Mouse (Mus musculus): ENCODE measurements around the gene Gpsm1. TPM values are rescaled to one million over a fixed set of nuclear protein-coding genes. Genes with fewer than 3 reads are reported as not detected.

Gene Gpsm1
- polyA plus RNA-seq, 1 experiment from 2014 or later: 91.4 TPM

- Histone ChIP-seq H3K4me1 (peaks cover 34% of the 10 kb centered on the region), H3K4me3 (no peak overlapping the region), H3K36me3 (no peaks in the 10 kb centered on the region), H3K27ac (no peak overlapping the region), H3K9me3 (replicated peaks) (no peaks in the 10 kb centered on the region), H3K27me3 (ENCODE audit: low read depth, poor library complexity, severe bottlenecking) (peaks cover 25% of the 10 kb centered on the region)
- WGBS: 25% methylated on average over 4 of the region's 4 CpGs
- DNase-seq (ENCODE audit: low spot score): no peak
These were observed 16.5 kb upstream of the Gpsm1 start for GRCm38 (mm10) chr2:26298856-26299230.

DNA sequence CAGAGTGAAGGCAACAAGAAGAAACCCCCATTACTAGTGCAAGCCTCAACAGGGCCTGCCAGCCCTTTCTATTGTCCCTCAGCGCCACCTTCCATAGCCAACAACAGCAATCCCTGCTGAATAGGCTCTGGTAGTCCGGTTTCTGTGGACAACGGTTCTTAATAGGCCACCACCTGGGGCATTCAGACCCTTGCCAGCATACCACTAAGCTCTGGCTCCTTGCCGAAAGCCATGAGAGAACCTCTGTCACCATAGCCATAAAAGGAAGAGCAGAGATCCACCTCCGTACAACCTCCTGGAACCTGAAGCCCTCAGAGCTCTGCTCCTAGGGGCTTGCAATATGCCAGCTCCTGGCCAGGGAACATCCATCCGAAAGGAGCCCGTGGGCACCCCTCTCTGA, 16.0 kb upstream of the Gpsm1 start:
- no peak overlapping the region for H3K4me3 ChIP-seq

GRCm38 (mm10) chr2:26300161-26300807, 15.0 kb upstream of the Gpsm1 start:
- no peak overlapping the region for H3K4me3 ChIP-seq
- peaks cover 34% of the 10 kb centered on the region for H3K4me1 ChIP-seq
- H3K9me3 ChIP-seq (replicated peaks): no peaks in the 10 kb centered on the region
- 53% methylated on average over 5 of the region's 5 CpGs for WGBS
- H3K27ac ChIP-seq: peak overlapping the region; percentile 14; the same call in 1 of the 2 replicates
- peaks cover 25% of the 10 kb centered on the region for H3K27me3 ChIP-seq (ENCODE audit: low read depth, poor library complexity, severe bottlenecking)
- DNase-seq (ENCODE audit: low spot score): no peak
- no peaks in the 10 kb centered on the region for H3K36me3 ChIP-seq

More for the DNA sequence above, 16.0 kb upstream of the Gpsm1 start:
- Histone ChIP-seq H3K27ac (no peak overlapping the region; the same call in 1 of the 2 replicates), H3K4me1 (peaks cover 34% of the 10 kb centered on the region), H3K9me3 (replicated peaks) (no peaks in the 10 kb centered on the region), H3K27me3 (ENCODE audit: low read depth, poor library complexity, severe bottlenecking) (peaks cover 25% of the 10 kb centered on the region), H3K36me3 (no peaks in the 10 kb centered on the region)
- 57% methylated on average over 7 of the region's 7 CpGs for WGBS
- DNase-seq (ENCODE audit: low spot score): no peak

DNA sequence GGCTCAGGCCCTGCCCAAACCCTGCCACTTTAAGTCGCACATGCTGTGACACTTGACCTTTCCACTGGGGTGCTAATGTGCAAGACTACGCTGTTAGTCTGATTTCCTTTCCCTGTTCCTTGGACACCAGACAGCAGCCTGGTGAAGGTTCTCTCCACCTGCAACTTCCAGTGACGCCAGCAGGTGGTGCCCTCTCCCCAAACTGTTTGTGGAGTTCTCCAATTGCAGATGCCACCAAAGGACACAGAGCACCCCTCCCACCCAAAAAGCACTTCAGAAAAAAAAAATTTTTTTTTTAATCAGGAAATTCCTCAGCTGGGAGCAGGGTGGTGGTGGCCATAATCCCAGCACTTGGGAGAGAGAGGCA, 14.5 kb upstream of the Gpsm1 start:
- H3K4me3 ChIP-seq: no peak overlapping the region
- WGBS: 6% methylated on average over 3 of the region's 3 CpGs

GRCm38 (mm10) chr2:26302005-26302503, 13.3 kb upstream of the Gpsm1 start:
- DNase-seq (ENCODE audit: low spot score): no peak
- Histone ChIP-seq H3K36me3 (no peaks in the 10 kb centered on the region), H3K4me1 (peaks cover 27% of the 10 kb centered on the region), H3K9me3 (replicated peaks) (no peaks in the 10 kb centered on the region), H3K27ac (no peak overlapping the region), H3K4me3 (no peak overlapping the region), H3K27me3 (ENCODE audit: low read depth, poor library complexity, severe bottlenecking) (peaks cover 25% of the 10 kb centered on the region)
- 90% methylated on average over 10 of the region's 10 CpGs for WGBS

More for the DNA sequence above, 14.5 kb upstream of the Gpsm1 start:
- DNase-seq (ENCODE audit: low spot score): peak; percentile 90
- no peaks in the 10 kb centered on the region for H3K9me3 ChIP-seq (replicated peaks)
- 0 out of 2 replicates have a peak overlapping the region, but pooled peaks have one; percentile 14 for H3K27ac ChIP-seq
- H3K27me3 ChIP-seq (ENCODE audit: low read depth, poor library complexity, severe bottlenecking): peaks cover 25% of the 10 kb centered on the region
- peaks cover 34% of the 10 kb centered on the region for H3K4me1 ChIP-seq
- no peaks in the 10 kb centered on the region for H3K36me3 ChIP-seq

- H3K27me3 ChIP-seq (ENCODE audit: low read depth, poor library complexity, severe bottlenecking): peaks cover 9% of the 10 kb centered on the region
- H3K4me3 ChIP-seq: no peak overlapping the region
- H3K27ac ChIP-seq: no peak overlapping the region
- peaks cover 20% of the 10 kb centered on the region for H3K4me1 ChIP-seq
- DNase-seq (ENCODE audit: low spot score): no peak
- H3K36me3 ChIP-seq: no peaks in the 10 kb centered on the region
- WGBS: 85% methylated on average over 1 of the region's 1 CpGs
- no peaks in the 10 kb centered on the region for H3K9me3 ChIP-seq (replicated peaks)
These were observed 10.6 kb upstream of the Gpsm1 start for GRCm38 (mm10) chr2:26304711-26305110.

- Histone ChIP-seq H3K36me3 (no peaks in the 10 kb centered on the region), H3K9me3 (replicated peaks) (no peaks in the 10 kb centered on the region), H3K4me1 (peaks cover 22% of the 10 kb centered on the region), H3K27me3 (ENCODE audit: low read depth, poor library complexity, severe bottlenecking) (0 out of 2 replicates have a peak, but pooled peaks cover under 1% of the 10 kb centered on the region), H3K27ac (no peak overlapping the region), H3K4me3 (no peak overlapping the region)
- 81% methylated on average over 2 of the region's 2 CpGs for whole genome bisulfite sequencing
- no peak for DNase-seq (ENCODE audit: low spot score)
These were observed 9.8 kb upstream of the Gpsm1 start for GRCm38 (mm10) chr2:26305555-26305954.

DNA sequence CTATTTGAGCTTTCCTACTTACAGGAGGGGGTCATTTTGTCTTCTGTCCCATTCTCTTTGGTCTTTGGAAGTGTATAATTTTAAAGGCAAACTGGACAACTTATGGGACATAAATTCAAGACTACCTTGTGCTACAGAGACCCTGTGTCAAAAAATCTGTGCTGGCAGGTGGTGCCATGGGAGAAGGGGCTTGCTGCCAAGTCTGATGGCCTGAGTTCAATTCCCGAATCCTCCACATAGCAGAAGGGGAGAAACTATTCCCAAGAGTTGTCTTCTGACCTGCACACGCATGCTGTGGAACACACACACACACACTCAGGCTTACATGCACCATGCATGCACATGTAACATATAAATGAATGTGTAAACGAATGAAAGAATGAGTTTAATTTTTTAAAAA, 8.6 kb upstream of the Gpsm1 start:
- peaks cover 26% of the 10 kb centered on the region for H3K4me1 ChIP-seq
- H3K27ac ChIP-seq: no peak overlapping the region
- H3K9me3 ChIP-seq (replicated peaks): no peaks in the 10 kb centered on the region
- no peak for DNase-seq (ENCODE audit: low spot score)
- H3K36me3 ChIP-seq: no peaks in the 10 kb centered on the region
- no peaks in the 10 kb centered on the region for H3K27me3 ChIP-seq (ENCODE audit: low read depth, poor library complexity, severe bottlenecking)
- WGBS: 87% methylated on average over 3 of the region's 3 CpGs
- no peak overlapping the region for H3K4me3 ChIP-seq

GRCm38 (mm10) chr2:26309739-26310138, 5.6 kb upstream of the Gpsm1 start:
- peak overlapping the region; percentile 84 for H3K27ac ChIP-seq
- H3K4me3 ChIP-seq: peak overlapping the region; percentile 19
- DNase-seq (ENCODE audit: low spot score): peak; percentile 57
- no peaks in the 10 kb centered on the region for H3K9me3 ChIP-seq (replicated peaks)
- H3K27me3 ChIP-seq (ENCODE audit: low read depth, poor library complexity, severe bottlenecking): no peaks in the 10 kb centered on the region
- peaks cover 41% of the 10 kb centered on the region for H3K4me1 ChIP-seq
- H3K36me3 ChIP-seq: no peaks in the 10 kb centered on the region
- WGBS: 38% methylated on average over 10 of the region's 10 CpGs

- no peak overlapping the region for H3K4me3 ChIP-seq
- DNase-seq (ENCODE audit: low spot score): no peak
- peak overlapping the region; percentile 47; the same call in 1 of the 2 replicates for H3K27ac ChIP-seq
- peaks cover 59% of the 10 kb centered on the region for H3K4me1 ChIP-seq
- H3K9me3 ChIP-seq (replicated peaks): no peaks in the 10 kb centered on the region
- no peaks in the 10 kb centered on the region for H3K36me3 ChIP-seq
- H3K27me3 ChIP-seq (ENCODE audit: low read depth, poor library complexity, severe bottlenecking): no peaks in the 10 kb centered on the region
- 83% methylated on average over 5 of the region's 5 CpGs for WGBS
These were observed 3.4 kb upstream of the Gpsm1 start for GRCm38 (mm10) chr2:26311936-26312335.

DNA sequence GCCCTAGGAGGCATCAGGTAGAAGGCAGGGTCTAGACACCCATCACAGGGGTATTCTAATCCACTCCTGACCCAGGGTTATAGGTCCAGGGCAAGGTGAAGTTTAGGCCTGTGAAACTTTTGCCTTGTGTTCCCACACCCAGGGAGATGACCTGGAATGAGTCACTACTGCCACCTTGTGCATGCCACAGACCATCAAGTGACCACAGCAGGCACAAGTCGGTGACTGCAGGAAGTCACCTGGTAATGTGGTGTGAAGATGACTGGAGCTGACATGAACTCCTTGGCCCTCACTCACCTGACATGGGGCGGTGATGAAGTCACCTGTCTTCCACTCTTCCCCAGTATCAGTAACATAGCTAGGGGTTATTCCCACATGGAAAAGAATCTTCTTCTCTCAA, 2.5 kb upstream of the Gpsm1 start:
- WGBS: 66% methylated on average over 2 of the region's 2 CpGs
- H3K27me3 ChIP-seq (ENCODE audit: low read depth, poor library complexity, severe bottlenecking): no peaks in the 10 kb centered on the region
- peak overlapping the region; percentile 95; the same call in 1 of the 2 replicates for H3K27ac ChIP-seq
- no peak overlapping the region for H3K4me3 ChIP-seq
- H3K4me1 ChIP-seq: peaks cover 68% of the 10 kb centered on the region
- peaks cover 8% of the 10 kb centered on the region for H3K36me3 ChIP-seq
- no peaks in the 10 kb centered on the region for H3K9me3 ChIP-seq (replicated peaks)
- DNase-seq (ENCODE audit: low spot score): no peak

- Histone ChIP-seq H3K9me3 (replicated peaks) (no peaks in the 10 kb centered on the region), H3K4me3 (no peak overlapping the region), H3K36me3 (peaks cover 14% of the 10 kb centered on the region), H3K27me3 (ENCODE audit: low read depth, poor library complexity, severe bottlenecking) (no peaks in the 10 kb centered on the region), H3K27ac (peak overlapping the region; percentile 95), H3K4me1 (peaks cover 73% of the 10 kb centered on the region)
- WGBS: 95% methylated on average over 1 of the region's 1 CpGs
- DNase-seq (ENCODE audit: low spot score): no peak
These were observed 1.9 kb upstream of the Gpsm1 start for GRCm38 (mm10) chr2:26313394-26313793.

DNA sequence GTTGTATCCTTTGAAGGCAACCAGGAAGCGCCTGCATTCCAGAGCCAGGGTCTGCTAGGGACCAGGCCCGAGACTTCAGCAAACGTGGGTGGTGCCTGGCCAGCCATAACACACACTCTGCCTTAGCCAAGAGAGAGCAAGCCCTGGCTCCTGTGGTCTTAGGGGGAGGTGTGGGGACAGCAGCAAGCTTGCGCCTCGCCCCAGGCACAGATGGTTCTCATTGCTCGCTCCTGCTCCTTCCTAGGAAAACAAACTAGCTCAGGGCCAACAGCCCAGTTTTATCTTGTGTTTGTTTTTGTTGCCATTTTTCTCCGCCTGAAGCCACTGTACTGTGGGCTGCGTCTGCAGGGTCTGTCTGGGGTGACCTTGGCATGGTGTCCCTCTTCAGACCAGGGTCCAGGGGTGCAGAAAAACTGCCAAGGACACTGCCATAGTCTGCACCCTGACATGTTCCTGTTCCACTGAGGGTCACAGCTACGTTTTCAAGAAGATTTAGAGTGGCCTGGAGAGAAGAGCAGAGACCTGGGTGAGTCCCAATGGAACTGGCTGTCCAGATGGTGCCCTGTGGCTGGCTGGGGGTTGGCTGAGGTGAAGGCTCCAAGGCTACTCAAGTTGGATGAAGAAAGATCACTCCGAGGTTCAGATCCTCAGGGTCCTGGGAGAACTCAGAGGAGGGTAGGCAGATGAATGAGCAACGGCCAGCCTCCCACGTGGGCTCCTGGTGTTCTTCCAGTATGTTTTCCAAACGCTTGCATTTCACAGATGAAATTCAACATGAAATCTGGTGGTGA, 839 bp upstream of the Gpsm1 start:
- peak; percentile 75 for DNase-seq (ENCODE audit: low spot score)
- Histone ChIP-seq H3K36me3 (peaks cover 25% of the 10 kb centered on the region), H3K4me1 (peaks cover 71% of the 10 kb centered on the region), H3K27ac (peak overlapping the region; percentile 95), H3K4me3 (peak overlapping the region; percentile 86), H3K9me3 (replicated peaks) (no peaks in the 10 kb centered on the region), H3K27me3 (ENCODE audit: low read depth, poor library complexity, severe bottlenecking) (no peaks in the 10 kb centered on the region)
- 29% methylated on average over 13 of the region's 13 CpGs for WGBS
